Mouse (Mus musculus) heart, adult 2 months (tissue): Measurements from ENCODE around the gene Aldh1a3. TPM values are rescaled to one million over a fixed set of nuclear protein-coding genes. Genes with fewer than 3 reads are reported as not detected.
A peak's percentile ranks its signal among the peaks of the same experiment; 100 is the strongest.

ENCODE experiments used
- DNase-seq, 2 experiments: peaks; one replicate each; pipeline ENCODE4 v3.0.0; 2021
- H3K27ac ChIP-seq: fragments of 200-600 bp; 2 replicates; pipeline ENCODE4 v1.8.1; 2022
- H3K27me3 ChIP-seq: fragments of 200-500 bp; 2 replicates; pipeline ENCODE4 v1.6.1; 2012; ENCODE audit warnings: mild to moderate bottlenecking, low read length, inconsistent platforms, mixed read lengths; ENCODE audit not compliant: control insufficient read depth, insufficient read depth
- H3K36me3 ChIP-seq: fragments of 200-500 bp; 2 replicates; pipeline ENCODE4 v1.6.1; 2012; ENCODE audit warnings: low read length, inconsistent platforms; ENCODE audit not compliant: control insufficient read depth, insufficient read depth
- H3K4me1 ChIP-seq: fragments of 200-500 bp; 2 replicates; pipeline ENCODE4 v1.6.1; 2011; ENCODE audit warnings: low read length; ENCODE audit not compliant: control insufficient read depth, insufficient read depth
- H3K4me3 ChIP-seq: fragments of 200-600 bp; 2 replicates; pipeline ENCODE4 v1.8.1; 2022
- H3K79me2 ChIP-seq: fragments of 200-500 bp; replicated peaks from 2 replicates; pipeline ENCODE4 v1.6.1; 2012; ENCODE audit warnings: mild to moderate bottlenecking, inconsistent platforms, low read length, moderate library complexity, mixed read lengths; ENCODE audit not compliant: control insufficient read depth, insufficient read depth
- H3K9ac ChIP-seq: fragments of 200-500 bp; 2 replicates; pipeline ENCODE4 v1.6.1; 2012; ENCODE audit warnings: low read depth, mild to moderate bottlenecking, control low read depth, inconsistent platforms, low read length, mixed read lengths
- CTCF ChIP-seq: fragments of 200-600 bp; IDR thresholded peaks from 2 replicates; pipeline ENCODE4 v1.8.1; 2022; ENCODE audit warnings: antibody characterized with exemption, mild to moderate bottlenecking, moderate library complexity
- EP300 ChIP-seq: fragments of 200-500 bp; IDR thresholded peaks from 2 replicates; pipeline ENCODE4 v1.6.1; 2011; ENCODE audit warnings: low read depth, low read length, control low read depth; ENCODE audit not compliant: insufficient read depth
- POLR2A ChIP-seq: fragments of 200-500 bp; IDR thresholded peaks from 2 replicates; pipeline ENCODE4 v1.6.1; 2011; ENCODE audit warnings: mild to moderate bottlenecking, low read depth, low read length, control low read depth; ENCODE audit not compliant: insufficient read depth
- WGBS: fragments of 180-500 bp; shearing (Covaris S2); methylation state at CpG from one replicate; pipeline ENCODE4 v1.1.7; 2018; 5-methylcytosine and 5-hydroxymethylcytosine counted together
- intact Hi-C: fragments of 180-260 bp; cut with DNase I; formaldehyde crosslinking; loops from one replicate; pipeline ENCODE4 v1.15.1; 2025
- polyA plus RNA-seq: library from polyadenylated mRNA; depleted of rRNA; stranded (reverse); fragments of >200 nt; gene quantifications from 2 replicates; pipeline ENCODE4 v1.2.3, GENCODE M21; 2012
- total RNA-seq, 2 experiments: library from RNA; stranded (reverse); gene quantifications; 2 replicates each; pipeline ENCODE4 v1.2.3; 2021

Aldh1a3 gene
- total and polyA plus RNA-seq, 3 experiments, result 0.75 to 1.0 (median 0.86) TPM

DNA sequence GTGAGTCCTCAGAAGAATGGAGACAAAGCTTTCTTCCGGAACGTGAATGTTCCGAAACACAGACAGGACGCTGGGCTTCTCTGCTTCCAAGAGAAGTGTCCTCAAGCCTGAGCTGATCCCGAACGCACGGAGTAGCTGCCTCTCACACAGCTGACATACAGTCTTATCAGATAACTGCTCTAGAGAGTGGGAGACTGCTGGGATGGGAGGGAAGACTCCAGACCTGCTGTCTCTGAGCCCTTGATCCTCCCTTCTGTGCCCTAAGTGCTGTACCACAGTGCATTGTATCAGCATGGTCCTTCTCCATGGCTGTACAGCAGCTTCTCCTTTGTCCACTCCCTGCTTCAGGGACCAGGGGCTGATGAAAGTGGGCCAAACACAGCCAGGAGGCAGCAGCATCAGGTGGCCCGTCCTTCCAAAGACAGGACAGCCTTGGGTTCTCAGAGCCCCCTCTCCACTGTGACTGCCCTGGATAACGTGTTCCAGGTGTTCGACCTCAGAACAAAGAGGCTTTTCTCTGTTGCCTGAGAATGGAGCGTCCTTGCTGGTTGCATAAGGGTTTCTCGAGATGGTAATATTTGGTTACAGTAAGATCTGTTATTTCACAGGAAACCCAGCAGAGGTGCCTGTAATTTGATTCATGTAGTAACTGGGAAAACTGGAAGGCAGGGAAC lies 24.4 kb upstream of the Aldh1a3 start:
- Histone ChIP-seq H3K9ac (no peak overlapping the region), H3K79me2 (no peaks in the 10 kb centered on the region), H3K4me1 (no peaks in the 10 kb centered on the region; the same call in 1 of the 2 replicates), H3K36me3 (no peaks in the 10 kb centered on the region), H3K4me3 (no peak overlapping the region), H3K27ac (no peak overlapping the region), H3K27me3 (no peaks in the 10 kb centered on the region)
- intact Hi-C loops, result no loop called here
- TF ChIP-seq POLR2A (no peak), CTCF (no peak), EP300 (no peak)
- 60% methylated on average over 12 of the region's 12 CpGs for WGBS
- no peak for DNase-seq

DNA sequence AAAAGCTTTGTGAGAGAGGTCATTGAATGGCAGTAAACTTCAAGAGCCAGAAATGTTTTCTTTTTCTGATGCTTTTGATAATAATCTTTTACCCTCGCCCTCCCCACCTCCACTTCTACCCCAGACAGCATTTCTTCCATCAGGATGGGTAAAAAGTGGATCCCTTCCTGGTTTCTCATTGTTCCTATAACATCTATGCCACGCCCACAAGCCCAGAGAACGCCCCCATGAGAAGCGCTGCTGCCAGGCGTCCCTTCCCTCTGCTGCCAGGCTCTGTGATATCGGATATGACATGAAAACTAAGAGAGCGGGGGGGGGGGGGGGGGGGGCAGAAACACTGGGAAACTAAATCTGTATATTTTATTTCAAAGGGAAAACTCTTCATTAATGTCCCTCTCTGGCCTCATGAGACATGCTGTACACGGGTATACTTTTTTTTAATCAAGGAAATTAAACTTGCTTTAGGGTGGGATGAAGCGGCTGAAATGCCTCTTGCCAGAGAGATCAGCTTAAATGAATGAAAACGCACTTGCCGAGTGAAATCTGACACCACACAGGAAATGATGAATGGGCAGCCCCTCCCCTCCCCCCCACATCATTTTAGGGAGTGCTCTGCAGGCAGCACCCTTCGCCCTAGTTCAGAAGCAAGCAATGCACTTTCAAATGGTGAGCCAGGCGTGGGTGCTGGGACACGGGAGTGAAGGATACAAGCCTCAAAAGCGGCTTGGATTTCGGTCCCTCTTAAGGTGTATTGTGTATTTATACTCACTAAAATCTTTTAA lies 22.8 kb upstream of the Aldh1a3 start:
- no peaks in the 10 kb centered on the region for H3K36me3 ChIP-seq
- no peak overlapping the region for H3K9ac ChIP-seq
- H3K79me2 ChIP-seq, result no peaks in the 10 kb centered on the region
- no peaks in the 10 kb centered on the region for H3K27me3 ChIP-seq
- H3K4me1 ChIP-seq, result no peaks in the 10 kb centered on the region; the same call in 1 of the 2 replicates
- WGBS, result 7% methylated on average over 16 of the region's 16 CpGs
- no peak for DNase-seq
- H3K27ac ChIP-seq, result no peak overlapping the region
- H3K4me3 ChIP-seq, result peak overlapping the region; percentile 19; the same call in 1 of the 2 replicates
- intact Hi-C loops, result no loop called here
- TF ChIP-seq CTCF (no peak), POLR2A (no peak), EP300 (no peak)

DNA sequence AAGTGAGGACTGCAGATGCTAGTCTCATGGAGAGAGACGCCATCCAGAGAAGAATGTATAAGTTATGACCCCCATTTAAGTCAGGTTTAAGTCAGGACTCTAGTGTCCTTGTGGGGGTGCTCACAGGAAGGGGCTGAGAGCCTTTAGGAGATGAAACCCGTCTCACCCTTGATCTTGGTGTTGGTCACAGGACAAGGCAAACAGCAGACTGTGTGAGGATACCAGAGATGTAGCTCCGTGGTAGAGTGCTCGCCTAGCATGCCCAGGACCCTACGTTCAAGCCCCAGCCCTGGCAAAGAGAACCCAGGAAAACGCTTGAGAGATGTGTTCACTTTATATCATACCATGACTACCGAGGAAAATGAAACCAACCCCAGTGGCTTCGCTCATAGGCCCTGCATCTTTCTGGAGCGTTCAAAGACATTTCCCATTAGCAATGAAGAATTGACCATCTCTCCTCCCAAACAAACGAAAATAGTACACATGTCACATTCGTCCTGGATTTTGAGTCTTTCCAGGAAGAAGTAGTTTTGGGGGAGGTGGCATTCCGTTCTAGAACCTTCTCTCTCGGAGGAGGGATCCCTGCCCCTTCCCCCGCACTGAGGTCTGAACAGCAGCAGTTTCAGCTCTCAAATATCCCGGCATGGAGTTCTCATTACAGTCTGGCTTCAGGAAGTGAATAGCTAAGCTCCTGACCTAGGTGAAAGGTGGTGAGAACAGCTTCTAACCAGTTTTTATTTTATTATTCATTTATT lies 21.6 kb upstream of the Aldh1a3 start:
- Histone ChIP-seq H3K79me2 (no peaks in the 10 kb centered on the region), H3K4me1 (no peaks in the 10 kb centered on the region; the same call in 1 of the 2 replicates), H3K36me3 (no peaks in the 10 kb centered on the region), H3K4me3 (no peak overlapping the region), H3K27ac (no peak overlapping the region), H3K9ac (no peak overlapping the region), H3K27me3 (no peaks in the 10 kb centered on the region)
- 67% methylated on average over 15 of the region's 15 CpGs for WGBS
- TF ChIP-seq EP300, result no peak
- TF ChIP-seq POLR2A, result no peak
- no peak for TF ChIP-seq CTCF
- DNase-seq, result no peak
- intact Hi-C loops, result no loop called here

DNA sequence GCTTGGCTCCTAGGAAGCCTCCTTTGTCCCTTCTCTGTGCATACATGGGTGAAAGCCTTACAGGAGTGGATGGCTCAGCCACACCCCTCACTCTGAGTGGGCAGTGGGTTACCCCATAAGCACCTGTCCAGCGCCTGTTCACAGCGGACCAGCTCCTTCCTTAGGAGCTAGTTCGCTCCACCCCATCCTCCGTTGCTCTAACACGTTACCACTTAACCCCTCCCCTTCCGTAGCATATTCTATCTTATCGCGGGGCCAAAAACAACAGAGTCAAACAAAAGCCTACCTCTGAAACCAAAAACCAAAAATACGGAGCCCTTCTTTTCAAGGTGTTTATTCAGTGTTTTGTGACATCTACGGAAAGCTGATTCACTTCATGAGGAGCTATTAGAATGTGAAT lies 21.0 kb upstream of the Aldh1a3 start:
- TF ChIP-seq EP300 (no peak), CTCF (no peak), POLR2A (no peak)
- Histone ChIP-seq H3K27me3 (no peaks in the 10 kb centered on the region), H3K36me3 (no peaks in the 10 kb centered on the region), H3K9ac (no peak overlapping the region), H3K4me3 (no peak overlapping the region), H3K4me1 (no peaks in the 10 kb centered on the region; the same call in 1 of the 2 replicates), H3K27ac (no peak overlapping the region), H3K79me2 (no peaks in the 10 kb centered on the region)
- WGBS, result 51% methylated on average over 10 of the region's 10 CpGs
- DNase-seq, result no peak
- intact Hi-C loops, result no loop called here

DNA sequence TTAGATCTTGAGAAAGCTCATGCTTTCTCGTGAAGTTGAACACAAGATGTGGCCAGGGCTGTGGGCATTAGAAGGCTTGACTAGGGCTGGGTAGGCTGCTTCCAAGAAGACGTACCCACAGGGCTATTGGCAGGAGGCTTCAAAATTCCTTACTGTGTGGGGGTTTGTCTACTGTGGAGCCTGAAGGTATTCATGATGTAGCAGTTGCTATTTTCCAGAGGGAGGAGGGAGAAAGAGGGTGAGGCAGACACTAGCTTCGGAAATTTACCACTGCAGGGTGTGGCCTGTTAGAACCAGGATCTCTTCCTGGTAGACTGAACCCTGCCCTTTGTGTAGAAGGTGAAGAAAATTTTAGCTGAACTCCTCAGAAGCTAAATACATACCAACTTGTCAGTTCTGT lies 19.5 kb upstream of the Aldh1a3 start:
- Histone ChIP-seq H3K4me1 (no peaks in the 10 kb centered on the region; the same call in 1 of the 2 replicates), H3K9ac (no peak overlapping the region), H3K79me2 (no peaks in the 10 kb centered on the region), H3K27me3 (no peaks in the 10 kb centered on the region), H3K36me3 (no peaks in the 10 kb centered on the region), H3K27ac (no peak overlapping the region), H3K4me3 (no peak overlapping the region)
- TF ChIP-seq EP300, result no peak
- no peak for TF ChIP-seq CTCF
- no peak for TF ChIP-seq POLR2A
- WGBS, result 81% methylated on average over 3 of the region's 3 CpGs
- DNase-seq, result no peak
- intact Hi-C loops, result no loop called here
